ENCODE assay signal across 21 mouse cellular contexts in the genomic region with DNA sequence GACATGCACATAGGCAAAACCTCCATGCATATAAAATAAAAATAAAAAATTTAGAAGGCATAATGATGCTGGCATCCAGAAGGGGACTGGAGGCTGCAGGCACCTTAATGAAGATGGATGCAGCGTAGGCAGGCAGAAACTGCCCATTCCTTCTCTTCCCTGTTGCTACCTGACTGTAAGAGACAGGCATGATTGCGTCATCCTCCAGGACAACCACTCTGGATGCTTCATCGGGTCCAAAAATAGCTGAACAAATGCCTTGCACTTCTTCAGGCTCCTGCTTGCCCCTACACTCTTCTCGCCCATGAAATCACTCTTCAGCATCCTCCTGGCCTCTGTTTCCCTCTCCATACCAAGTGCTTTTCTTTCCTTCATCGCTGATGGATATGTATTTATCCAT. TPM values are rescaled to one million over a fixed set of nuclear protein-coding genes. Genes with fewer than 3 reads are reported as not detected.
DNase-seq lines count a peak whose midpoint lies in the region; ATAC-seq lines count a peak whose summit lies in the region.
"Had no signal": no experiment of that assay in that cellular context is flagged by ENCODE, and none has a peak within 500 bp of the region (broad histone marks: within the 10 kb centered on the region; RNA-seq: fewer than 3 reads in every experiment).

No protein-coding gene starts in this region.

- peak overlapping the region; percentile 95; the same call in 1 of the 2 replicates for H3K27ac ChIP-seq in forebrain, embryonic 15.5 days (replicated peaks)
- H3K27ac ChIP-seq in forebrain, embryonic 10.5 days = no peak overlapping the region
- H3K27ac ChIP-seq in midbrain, embryonic 12.5 days (replicated peaks) = peak overlapping the region; percentile 73; the same call in 1 of the 2 replicates
- no peak overlapping the region for H3K27ac ChIP-seq in midbrain, embryonic 11.5 days (ENCODE audit: low read depth, low read length)
- H3K27ac ChIP-seq in midbrain, embryonic 15.5 days = peak overlapping the region; percentile 90
- no peak overlapping the region for H3K27ac ChIP-seq in heart, embryonic 12.5 days (ENCODE audit: poor library complexity, severe bottlenecking)
- H3K27ac ChIP-seq: embryonic facial prominence, embryonic 10.5 days; limb, embryonic 10.5 days had no signal

- ATAC-seq in forebrain, embryonic 15.5 days (replicated peaks) = no peak
- ATAC-seq in midbrain, embryonic 12.5 days (ENCODE audit: low FRiP score, low read depth) = no peak
- ATAC-seq in midbrain, embryonic 11.5 days (ENCODE audit: low FRiP score) = no peak
- no peak for ATAC-seq in midbrain, embryonic 15.5 days (replicated peaks)
- ATAC-seq in heart, embryonic 12.5 days (ENCODE audit: insufficient number of reproducible peaks, low FRiP score) = no peak
- ATAC-seq: inflammation-experienced regulatory T-cells, adult 6 months; liver, postnatal 0 days had no signal

- no peak for DNase-seq in forebrain, embryonic 10.5 days (ENCODE audit: extremely low spot score, low spot score)
- DNase-seq in midbrain, embryonic 11.5 days (ENCODE audit: low spot score, missing footprints) = no peak
- no peak for DNase-seq in right cerebral cortex, postnatal 14 days
- DNase-seq: adrenal gland, postnatal 25 days; cerebellum, adult 18-20 months; gastrocnemius, postnatal 10 days; heart, adult 18-20 months; heart, postnatal 36 days; kidney, adult 2 months; kidney, postnatal 14 days; liver, postnatal 0 days; lung, postnatal 10 days; thymus, postnatal 14 days had no signal

- H3K4me1 ChIP-seq in forebrain, embryonic 15.5 days = peaks cover 83% of the 10 kb centered on the region
- peaks cover 33% of the 10 kb centered on the region for H3K4me1 ChIP-seq in forebrain, embryonic 10.5 days
- peaks cover 59% of the 10 kb centered on the region for H3K4me1 ChIP-seq in midbrain, embryonic 12.5 days
- peaks cover 11% of the 10 kb centered on the region for H3K4me1 ChIP-seq in midbrain, embryonic 11.5 days (ENCODE audit: control insufficient read depth, insufficient read depth, low read length)
- H3K4me1 ChIP-seq in midbrain, embryonic 15.5 days = peaks cover 66% of the 10 kb centered on the region
- no peaks in the 10 kb centered on the region; the same call in 1 of the 2 replicates for H3K4me1 ChIP-seq in heart, embryonic 12.5 days (replicated peaks)

- no peak overlapping the region for H3K4me3 ChIP-seq in forebrain, embryonic 15.5 days
- no peak overlapping the region for H3K4me3 ChIP-seq in forebrain, embryonic 10.5 days
- no peak overlapping the region for H3K4me3 ChIP-seq in midbrain, embryonic 12.5 days
- H3K4me3 ChIP-seq in midbrain, embryonic 11.5 days (ENCODE audit: low read depth, low read length) = no peak overlapping the region
- no peak overlapping the region for H3K4me3 ChIP-seq in midbrain, embryonic 15.5 days
- H3K4me3 ChIP-seq in heart, embryonic 12.5 days = no peak overlapping the region
- H3K4me3 ChIP-seq: embryonic facial prominence, embryonic 10.5 days; limb, embryonic 10.5 days had no signal

- no peaks in the 10 kb centered on the region for H3K27me3 ChIP-seq in forebrain, embryonic 15.5 days
- H3K27me3 ChIP-seq in forebrain, embryonic 10.5 days (ENCODE audit: poor library complexity, severe bottlenecking) = no peaks in the 10 kb centered on the region
- no peaks in the 10 kb centered on the region for H3K27me3 ChIP-seq in midbrain, embryonic 12.5 days
- H3K27me3 ChIP-seq in midbrain, embryonic 11.5 days (ENCODE audit: control insufficient read depth, insufficient read depth, low read length) = no peaks in the 10 kb centered on the region
- no peaks in the 10 kb centered on the region for H3K27me3 ChIP-seq in midbrain, embryonic 15.5 days (replicated peaks)
- H3K27me3 ChIP-seq in heart, embryonic 12.5 days (replicated peaks) = peaks cover 7% of the 10 kb centered on the region; the same call in 1 of the 2 replicates
- H3K27me3 ChIP-seq: CH12.LX had no signal

- peaks cover 23% of the 10 kb centered on the region; the same call in 1 of the 2 replicates for H3K36me3 ChIP-seq in forebrain, embryonic 15.5 days
- no peaks in the 10 kb centered on the region for H3K36me3 ChIP-seq in forebrain, embryonic 10.5 days (replicated peaks)
- H3K36me3 ChIP-seq in midbrain, embryonic 12.5 days = 0 out of 2 replicates have a peak, but pooled peaks cover 5% of the 10 kb centered on the region
- no peaks in the 10 kb centered on the region for H3K36me3 ChIP-seq in midbrain, embryonic 11.5 days (ENCODE audit: control insufficient read depth, insufficient read depth, low read length)
- no peaks in the 10 kb centered on the region for H3K36me3 ChIP-seq in midbrain, embryonic 15.5 days (replicated peaks)
- no peaks in the 10 kb centered on the region for H3K36me3 ChIP-seq in heart, embryonic 12.5 days
- H3K36me3 ChIP-seq: embryonic facial prominence, embryonic 10.5 days; limb, embryonic 10.5 days had no signal

- H3K9ac ChIP-seq in forebrain, embryonic 15.5 days (replicated peaks) = no peak overlapping the region
- no peak overlapping the region for H3K9ac ChIP-seq in midbrain, embryonic 12.5 days (replicated peaks)
- no peak overlapping the region for H3K9ac ChIP-seq in midbrain, embryonic 11.5 days (ENCODE audit: low read length)
- no peak overlapping the region for H3K9ac ChIP-seq in midbrain, embryonic 15.5 days
- H3K9ac ChIP-seq in heart, embryonic 12.5 days = no peak overlapping the region
- H3K9ac ChIP-seq: liver, postnatal 0 days had no signal

- no peaks in the 10 kb centered on the region for H3K9me3 ChIP-seq in forebrain, embryonic 15.5 days
- H3K9me3 ChIP-seq in forebrain, embryonic 10.5 days = no peaks in the 10 kb centered on the region
- H3K9me3 ChIP-seq in midbrain, embryonic 12.5 days = no peaks in the 10 kb centered on the region
- no peaks in the 10 kb centered on the region for H3K9me3 ChIP-seq in midbrain, embryonic 11.5 days (ENCODE audit: control insufficient read depth, low read length)
- no peaks in the 10 kb centered on the region for H3K9me3 ChIP-seq in midbrain, embryonic 15.5 days
- H3K9me3 ChIP-seq in heart, embryonic 12.5 days (replicated peaks) = no peaks in the 10 kb centered on the region
- H3K9me3 ChIP-seq: embryonic facial prominence, embryonic 10.5 days; limb, embryonic 10.5 days had no signal

- H3K4me2 ChIP-seq in forebrain, embryonic 15.5 days (replicated peaks) = no peak overlapping the region
- H3K4me2 ChIP-seq in midbrain, embryonic 12.5 days (replicated peaks) = no peak overlapping the region
- H3K4me2 ChIP-seq in midbrain, embryonic 11.5 days = no peak overlapping the region
- no peak overlapping the region for H3K4me2 ChIP-seq in midbrain, embryonic 15.5 days
- no peak overlapping the region for H3K4me2 ChIP-seq in heart, embryonic 12.5 days

- WGBS in forebrain, embryonic 15.5 days = 90% methylated on average over 5 of the region's 5 CpGs
- 91% methylated on average over 5 of the region's 5 CpGs for WGBS in forebrain, embryonic 10.5 days
- WGBS in midbrain, embryonic 12.5 days = 80% methylated on average over 5 of the region's 5 CpGs
- 85% methylated on average over 5 of the region's 5 CpGs for WGBS in midbrain, embryonic 11.5 days
- WGBS in midbrain, embryonic 15.5 days = 84% methylated on average over 5 of the region's 5 CpGs
- WGBS in heart, embryonic 12.5 days = 63% methylated on average over 5 of the region's 5 CpGs

RNA-seq across cellular contexts. Expression of a gene that starts 29.1 kb away (rescaled TPM):
- 677 and 717 TPM in 2 replicates for polyA plus RNA-seq in forebrain, embryonic 15.5 days (2015; fragmentation: Nextera tagmentation; extraction: Ambion mirVana)
- 9.8 and 16.1 TPM in 2 replicates for polyA plus RNA-seq in forebrain, embryonic 10.5 days (2016; fragmentation: Nextera tagmentation; extraction: Ambion mirVana)
- 193 and 198 TPM in 2 replicates for polyA plus RNA-seq in midbrain, embryonic 12.5 days (2016; fragmentation: Nextera tagmentation; extraction: Ambion mirVana)
- 39.8 and 40.5 TPM in 2 replicates for polyA plus RNA-seq in midbrain, embryonic 11.5 days (2014; fragmentation: Nextera tagmentation; extraction: Ambion mirVana)
- polyA plus RNA-seq in midbrain, embryonic 15.5 days (2015; fragmentation: Nextera tagmentation; extraction: Ambion mirVana) = 653 and 655 TPM in 2 replicates
- 0.73 and 1.0 TPM in 2 replicates for polyA plus RNA-seq in heart, embryonic 12.5 days (2016; fragmentation: Nextera tagmentation; extraction: Ambion mirVana)
- polyA plus RNA-seq: liver, postnatal 0 days had no signal

Comparison
In these comparisons a context has a peak if more than half of its experiments do, and no peak if none do; other contexts are left out.
1. H3K27ac ChIP-seq: peak in forebrain, embryonic 15.5 days (single experiment), midbrain, embryonic 12.5 days (single experiment) and midbrain, embryonic 15.5 days (single experiment); none in forebrain, embryonic 10.5 days (single experiment), midbrain, embryonic 11.5 days (single experiment) and heart, embryonic 12.5 days (single experiment).